Mouse (Mus musculus) heart, postnatal 14 days (tissue): ENCODE results near the gene Loxl3. TPM values are rescaled to one million over a fixed set of nuclear protein-coding genes. Genes with fewer than 3 reads are reported as not detected.

ENCODE experiments used
- DNase-seq, 2 experiments: peaks; one replicate each; pipeline ENCODE4 v3.0.0; 2021 to 2022
- intact Hi-C: fragments of 180-260 bp; cut with DNase I; formaldehyde crosslinking; loops from one replicate; pipeline ENCODE4 v1.15.1; 2025
- total RNA-seq, 2 experiments: library from RNA; stranded (reverse); gene quantifications; 2 replicates each; pipeline ENCODE4 v1.2.3; 2021

Gene Loxl3
- total RNA-seq, 2 experiments from 2014 or later = 3.9 to 4.9 TPM

GRCm38 (mm10) chr6:83043561-83043960, 9.6 kb downstream of the Loxl3 start:
- intact Hi-C loops = no loop called here
- DNase-seq = no peak

GRCm38 (mm10) chr6:83043993-83044392, 10.0 kb downstream of the Loxl3 start:
- intact Hi-C loops = no loop called here
- DNase-seq = no peak

GRCm38 (mm10) chr6:83044742-83045141, 10.8 kb downstream of the Loxl3 start:
- intact Hi-C loops = no loop called here
- DNase-seq = peak in 1 of 2 experiments; percentile 23

- intact Hi-C loops = no loop called here
- no peak for DNase-seq
Measured at GRCm38 (mm10) chr6:83049367-83049766, 15.4 kb downstream of the Loxl3 start.

GRCm38 (mm10) chr6:83053136-83053960, 19.4 kb downstream of the Loxl3 start:
- intact Hi-C loops = no loop called here
- no peak for DNase-seq

- intact Hi-C loops = loop anchor here (1.0 kb wide), 2 partner anchors 47 to 56 kb away; partner anchors contain the start of genes Ccdc142 and Gm42688
- peak; percentile 94 to 95 for DNase-seq
Measured at GRCm38 (mm10) chr6:83054074-83054851, 20.3 kb downstream of the Loxl3 start, which contains the start of gene Aup1. Gene Aup1 (plus strand): TSS chr6:83054521.

GRCm38 (mm10) chr6:83054871-83055431, 21.0 kb downstream of the Loxl3 start, which contains the start of gene Htra2:
Gene Htra2 (minus strand): TSS chr6:83055273.
- no peak for DNase-seq
- intact Hi-C loops = loop anchor here (1.0 kb wide), 2 partner anchors 46 to 57 kb away; partner anchors contain the start of genes Ccdc142 and Gm42688

- intact Hi-C loops = no loop called here
Measured at GRCm38 (mm10) chr6:83057790-83058189, 23.8 kb downstream of the Loxl3 start, which contains the start of gene Dqx1. Gene Dqx1 (plus strand): TSS chr6:83057844.

GRCm38 (mm10) chr6:83058725-83059124, 24.8 kb downstream of the Loxl3 start:
- intact Hi-C loops = no loop called here
- no peak for DNase-seq

More at GRCm38 (mm10) chr6:83057790-83058189, 23.8 kb downstream of the Loxl3 start, which contains the start of gene Dqx1:
- DNase-seq = no peak

- intact Hi-C loops = no loop called here
- DNase-seq = no peak
Measured at GRCm38 (mm10) chr6:83065995-83066394, 32.0 kb downstream of the Loxl3 start.

- no peak for DNase-seq
- intact Hi-C loops = no loop called here
Measured at GRCm38 (mm10) chr6:83066441-83066840, 32.5 kb downstream of the Loxl3 start.

GRCm38 (mm10) chr6:83068221-83068620, 34.2 kb downstream of the Loxl3 start:
- intact Hi-C loops = no loop called here
- DNase-seq = no peak

- intact Hi-C loops = no loop called here
- DNase-seq = no peak
Measured at GRCm38 (mm10) chr6:83068706-83069487, 34.9 kb downstream of the Loxl3 start.

- intact Hi-C loops = loop anchor here (10.0 kb wide), 1 partner anchor 325 kb away; no protein-coding TSS in a partner anchor
- no peak for DNase-seq
Measured at GRCm38 (mm10) chr6:83069488-83070246, 35.7 kb downstream of the Loxl3 start.

- intact Hi-C loops = loop anchor here (10.0 kb wide), 1 partner anchor 325 kb away; no protein-coding TSS in a partner anchor
- no peak for DNase-seq
Measured at GRCm38 (mm10) chr6:83070247-83070310, 36.1 kb downstream of the Loxl3 start, which contains the start of gene Tlx2. Gene Tlx2 (minus strand): TSS chr6:83070293.

GRCm38 (mm10) chr6:83070311-83071219, 36.6 kb downstream of the Loxl3 start:
- intact Hi-C loops = loop anchor here (10.0 kb wide), 1 partner anchor 326 kb away; no protein-coding TSS in a partner anchor
- DNase-seq = peak; percentile 28 to 42

GRCm38 (mm10) chr6:83071220-83071619, 37.2 kb downstream of the Loxl3 start:
- DNase-seq = no peak
- intact Hi-C loops = loop anchor here (10.0 kb wide), 1 partner anchor 326 kb away; no protein-coding TSS in a partner anchor

GRCm38 (mm10) chr6:83074979-83075378, 41.0 kb downstream of the Loxl3 start:
- DNase-seq = no peak
- intact Hi-C loops = loop anchor here (10.0 kb wide), 1 partner anchor 330 kb away; no protein-coding TSS in a partner anchor
